Mouse (Mus musculus) skeletal muscle tissue, adult 2 months (tissue): ENCODE measurements around the gene Nr5a1.
A peak's percentile ranks its signal among the peaks of the same experiment; 100 is the strongest.

Experiments
- DNase-seq: peaks from one replicate; pipeline ENCODE4 v3.0.0-alpha.2; 2012; ENCODE audit warnings: low read depth, low spot score

The Nr5a1 gene

DNA sequence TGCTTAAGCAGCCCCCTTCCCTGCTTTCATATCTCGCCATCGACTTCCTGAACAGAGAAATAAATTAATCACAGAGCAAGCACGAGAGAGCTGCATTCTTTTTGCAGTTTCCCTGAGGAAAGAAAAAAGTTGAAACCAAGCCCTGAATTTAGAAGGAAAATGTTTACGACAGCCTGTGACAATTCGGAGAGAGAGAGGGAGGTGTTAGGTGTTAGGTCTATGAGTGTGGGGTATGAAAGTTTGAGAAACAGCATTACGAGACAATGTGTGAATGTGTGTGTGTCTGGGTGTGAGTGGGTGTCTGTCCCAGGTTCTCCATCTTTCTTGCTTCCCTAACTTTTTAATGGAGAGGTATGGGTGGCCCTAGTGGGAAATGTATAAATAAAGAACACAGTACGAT lies 62.2 kb downstream of the Nr5a1 start:
- no peak for DNase-seq

DNA sequence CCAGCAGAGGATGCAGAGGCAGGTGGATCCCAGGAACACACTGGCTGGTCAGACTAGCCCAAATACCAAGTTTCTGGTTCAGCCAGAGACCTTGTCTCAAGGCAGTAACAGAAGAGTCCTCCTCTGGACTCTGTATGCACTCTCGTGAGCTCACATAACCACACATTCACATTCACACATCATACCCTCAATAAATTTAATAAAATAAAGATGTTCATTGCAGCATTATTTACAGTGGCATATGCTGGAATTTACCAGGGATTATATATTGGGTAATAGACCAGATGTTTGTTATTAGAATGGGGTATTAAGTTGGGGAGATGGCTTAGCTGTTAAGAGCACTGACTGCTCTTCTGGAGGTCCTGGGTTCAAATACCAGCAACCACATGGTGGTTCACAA lies 64.0 kb downstream of the Nr5a1 start:
- no peak for DNase-seq

DNA sequence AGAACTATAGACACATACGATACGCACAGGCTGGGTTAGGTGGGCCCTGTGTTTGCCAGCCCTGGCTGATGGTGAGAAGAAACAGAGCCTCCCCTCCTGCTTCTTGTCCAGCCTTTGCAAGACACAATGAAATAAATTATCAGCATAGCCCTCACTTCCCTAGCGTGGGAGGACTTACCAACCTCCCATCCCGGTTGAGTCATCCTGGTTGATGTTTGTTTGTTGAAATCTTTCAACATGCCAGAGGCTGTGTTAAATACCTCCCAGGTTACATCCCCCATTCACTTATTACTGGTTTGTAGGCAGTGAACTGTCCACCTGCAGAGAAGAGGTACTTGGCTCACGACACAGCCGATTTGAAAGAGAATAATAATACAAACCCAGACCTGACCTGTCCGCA lies 66.7 kb downstream of the Nr5a1 start:
- DNase-seq, result no peak

DNA sequence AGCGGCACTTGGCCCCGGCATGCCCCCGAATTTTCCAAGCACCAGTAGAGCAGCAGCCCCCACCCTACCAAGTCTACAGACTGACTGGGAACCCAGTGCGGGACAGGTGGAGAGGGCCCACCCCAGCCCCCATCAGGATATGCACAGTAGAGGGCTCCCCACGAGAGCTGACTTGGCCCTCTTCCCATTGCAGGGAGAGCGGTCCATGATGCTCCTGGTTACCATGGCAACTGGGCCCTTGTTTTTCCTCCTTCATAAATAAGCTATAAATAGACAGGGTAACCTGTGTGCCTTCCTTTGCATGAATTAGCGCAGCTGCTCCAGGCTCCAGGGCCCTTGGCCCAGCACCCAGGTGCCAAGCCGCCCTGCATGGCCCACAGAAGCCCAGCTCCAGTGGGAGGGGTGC lies 67.1 kb downstream of the Nr5a1 start:
- DNase-seq, result no peak

DNA sequence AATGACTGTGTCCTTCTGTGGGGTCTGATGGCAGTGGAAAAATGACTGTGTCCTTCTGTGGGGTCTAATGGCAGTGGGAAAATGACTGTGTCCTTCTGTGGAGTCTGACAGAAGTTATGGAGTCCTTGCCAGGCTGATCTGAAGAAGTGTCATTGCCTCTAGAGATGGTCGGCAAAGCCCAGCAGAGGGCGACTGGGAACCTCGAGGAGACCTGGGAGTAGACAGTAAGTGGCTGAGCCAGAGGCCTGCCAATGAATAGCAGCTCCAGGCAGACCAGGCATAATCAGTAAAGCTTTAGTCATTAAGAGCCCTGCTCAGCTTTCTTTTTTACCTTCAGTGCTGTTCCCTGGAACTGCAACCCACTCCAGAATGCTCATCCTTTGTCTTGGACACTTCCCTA lies 68.4 kb downstream of the Nr5a1 start:
- DNase-seq, result peak; percentile 27

DNA sequence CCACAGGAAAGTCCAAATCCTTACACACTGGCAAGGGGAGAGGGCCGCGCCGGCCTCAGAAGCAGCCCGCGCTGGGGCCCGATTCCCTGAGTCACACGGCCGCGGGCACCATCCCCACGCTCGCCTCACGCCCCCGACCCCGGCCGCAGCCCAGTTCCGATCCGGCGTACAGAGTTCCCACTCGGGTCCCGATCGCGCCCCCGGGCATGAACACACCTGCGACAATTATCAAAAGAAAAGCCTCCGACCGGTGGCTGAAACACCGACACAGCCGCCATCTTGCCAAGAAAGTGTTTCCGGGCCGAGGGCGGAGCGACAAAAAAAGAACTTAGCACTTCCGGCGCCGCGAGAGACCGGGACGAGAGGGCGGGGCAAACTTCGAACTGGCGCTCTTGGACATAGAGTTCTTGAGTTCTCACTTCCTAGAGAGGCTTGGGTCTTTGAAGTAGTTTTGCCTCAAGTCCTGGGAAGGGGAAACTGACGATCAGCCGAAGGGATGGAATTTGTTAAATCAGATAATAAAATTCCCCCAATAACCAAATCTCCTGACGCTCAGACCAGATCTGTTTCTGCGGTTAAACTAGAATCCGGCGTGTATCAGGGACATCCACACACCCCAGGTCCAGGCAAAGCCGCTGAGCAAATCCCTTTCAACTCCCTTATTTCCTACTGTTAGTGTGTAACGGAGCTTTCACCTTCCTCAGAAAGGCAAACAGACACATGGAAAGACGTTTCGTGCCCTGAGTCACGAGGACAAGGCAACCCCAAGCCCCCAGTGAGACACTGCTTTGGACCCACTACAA lies 70.5 kb downstream of the Nr5a1 start, which contains the start of gene Psmb7:
TSS of gene Psmb7 (minus strand) at position 463 of the 803 bp plus-strand sequence.
- peak; percentile 87 for DNase-seq
